Mouse (Mus musculus) C2C12 (cell line): ENCODE data around the gene Iah1. TPM values are rescaled to one million over a fixed set of nuclear protein-coding genes. Genes with fewer than 3 reads are reported as not detected.

ENCODE experiments used
- H3K27me3 ChIP-seq: one replicate; pipeline ENCODE4 v1.6.1; 2011; ENCODE audit not compliant: control insufficient read depth, insufficient read depth, insufficient read length
- H3K36me3 ChIP-seq: one replicate; pipeline ENCODE4 v1.6.1; 2011; ENCODE audit not compliant: control insufficient read depth, insufficient read depth
- H3K4me3 ChIP-seq: one replicate; pipeline ENCODE4 v1.5.1; 2011; ENCODE audit warnings: mild to moderate bottlenecking, control low read depth; ENCODE audit not compliant: poor library complexity, insufficient read depth, severe bottlenecking
- H3K79me2 ChIP-seq: one replicate; pipeline ENCODE4 v1.6.1; 2011; ENCODE audit not compliant: control insufficient read depth, insufficient read depth
- H3K79me3 ChIP-seq: one replicate; pipeline ENCODE4 v1.6.1; 2011; ENCODE audit warnings: low read depth, control low read depth
- H3ac ChIP-seq: one replicate; pipeline ENCODE3; 2011; ENCODE audit warnings: low read depth; ENCODE audit not compliant: control insufficient read depth, insufficient read length
- CEBPB ChIP-seq: IDR thresholded peaks from one replicate; pipeline ENCODE4 v1.6.1; 2011; ENCODE audit warnings: low read depth, mild to moderate bottlenecking, control low read depth, moderate library complexity
- CTCF ChIP-seq: IDR thresholded peaks from one replicate; pipeline ENCODE4 v1.5.1; 2011; ENCODE audit not compliant: control insufficient read depth, insufficient read depth, insufficient read length
- FOSL1 ChIP-seq: IDR thresholded peaks from one replicate; pipeline ENCODE4 v1.8.0; 2011; ENCODE audit warnings: mild to moderate bottlenecking, low read length; ENCODE audit not compliant: poor library complexity, insufficient read depth, severe bottlenecking
- MAX ChIP-seq: IDR thresholded peaks from one replicate; pipeline ENCODE4 v1.6.1; 2011; ENCODE audit warnings: mild to moderate bottlenecking, control low read depth
- MYOD1 ChIP-seq: IDR thresholded peaks from one replicate; pipeline ENCODE4 v1.6.1; 2011; ENCODE audit warnings: low read depth; ENCODE audit not compliant: control insufficient read depth, insufficient read length
- MYOG ChIP-seq: IDR thresholded peaks from one replicate; pipeline ENCODE4 v1.6.1; 2011; ENCODE audit not compliant: control insufficient read depth, insufficient read length; ENCODE audit errors: extremely low read depth
- USF1 ChIP-seq: IDR thresholded peaks from one replicate; pipeline ENCODE4 v1.6.1; 2011; ENCODE audit warnings: low read depth, mild to moderate bottlenecking, control low read depth, moderate library complexity
- polyA plus RNA-seq: library from polyadenylated mRNA; unstranded; fragments of >200 nt; fragmentation: generic; extraction: Trizol; gene quantifications from one replicate; pipeline ENCODE4 v1.2.1, GENCODE M21; 2012; ENCODE audit warnings: missing spikeins

Iah1 gene
- polyA plus RNA-seq, 1 experiment: 33.1 TPM

GRCm38 (mm10) chr12:21321170-21321569 lies 5.0 kb downstream of the Iah1 start:
- no peak for TF ChIP-seq USF1
- no peak for TF ChIP-seq MAX
- TF ChIP-seq CEBPB: no peak
- TF ChIP-seq MYOG: no peak
- no peak for TF ChIP-seq MYOD1
- TF ChIP-seq CTCF: no peak
- H3K36me3 ChIP-seq: peaks cover 23% of the 10 kb centered on the region
- no peak overlapping the region for H3K4me3 ChIP-seq
- no peaks in the 10 kb centered on the region for H3K79me3 ChIP-seq
- no peak overlapping the region for H3ac ChIP-seq
- H3K79me2 ChIP-seq: no peaks in the 10 kb centered on the region
- no peaks in the 10 kb centered on the region for H3K27me3 ChIP-seq

GRCm38 (mm10) chr12:21322296-21322695 lies 6.1 kb downstream of the Iah1 start:
- H3K4me3 ChIP-seq: no peak overlapping the region
- H3K27me3 ChIP-seq: no peaks in the 10 kb centered on the region
- H3K79me3 ChIP-seq: no peaks in the 10 kb centered on the region
- peaks cover 23% of the 10 kb centered on the region for H3K36me3 ChIP-seq
- H3K79me2 ChIP-seq: no peaks in the 10 kb centered on the region
- no peak overlapping the region for H3ac ChIP-seq
- TF ChIP-seq MAX (no peak), MYOG (no peak), FOSL1 (no peak), CTCF (no peak), CEBPB (no peak), USF1 (no peak)

DNA sequence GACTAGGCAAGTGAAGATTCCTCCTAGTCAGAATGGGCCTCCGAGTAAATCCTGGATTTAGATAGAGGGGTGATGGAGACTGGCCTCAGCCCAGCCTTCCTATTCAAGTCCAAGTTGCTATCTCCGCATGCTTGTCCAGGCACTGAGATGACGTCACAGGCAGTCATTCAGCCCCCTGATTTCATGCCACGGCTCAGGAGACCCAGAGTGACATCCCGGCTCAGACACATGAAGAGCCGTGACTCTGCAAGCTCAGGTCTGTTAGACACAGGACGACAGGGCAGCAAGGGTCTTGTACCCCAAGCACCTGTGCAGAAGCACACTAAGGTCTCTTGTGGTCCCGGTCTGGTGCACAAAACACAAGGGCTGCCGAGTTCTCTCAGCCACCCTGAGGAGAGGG lies 6.7 kb downstream of the Iah1 start:
- Histone ChIP-seq H3K36me3 (peaks cover 25% of the 10 kb centered on the region), H3K79me2 (no peaks in the 10 kb centered on the region), H3ac (no peak overlapping the region), H3K79me3 (no peaks in the 10 kb centered on the region), H3K4me3 (no peak overlapping the region), H3K27me3 (no peaks in the 10 kb centered on the region)
- TF ChIP-seq MYOD1: no peak
- TF ChIP-seq MYOG: no peak
- TF ChIP-seq USF1: no peak
- TF ChIP-seq FOSL1: no peak
- no peak for TF ChIP-seq CEBPB
- no peak for TF ChIP-seq MAX
- TF ChIP-seq CTCF: no peak

GRCm38 (mm10) chr12:21324101-21324500 lies 7.9 kb downstream of the Iah1 start:
- no peaks in the 10 kb centered on the region for H3K79me3 ChIP-seq
- TF ChIP-seq CTCF (no peak), MYOG (no peak), MAX (no peak), FOSL1 (no peak), MYOD1 (no peak), USF1 (no peak)
- no peak overlapping the region for H3K4me3 ChIP-seq
- H3K36me3 ChIP-seq: peaks cover 27% of the 10 kb centered on the region
- no peak overlapping the region for H3ac ChIP-seq
- no peaks in the 10 kb centered on the region for H3K79me2 ChIP-seq
- no peaks in the 10 kb centered on the region for H3K27me3 ChIP-seq

DNA sequence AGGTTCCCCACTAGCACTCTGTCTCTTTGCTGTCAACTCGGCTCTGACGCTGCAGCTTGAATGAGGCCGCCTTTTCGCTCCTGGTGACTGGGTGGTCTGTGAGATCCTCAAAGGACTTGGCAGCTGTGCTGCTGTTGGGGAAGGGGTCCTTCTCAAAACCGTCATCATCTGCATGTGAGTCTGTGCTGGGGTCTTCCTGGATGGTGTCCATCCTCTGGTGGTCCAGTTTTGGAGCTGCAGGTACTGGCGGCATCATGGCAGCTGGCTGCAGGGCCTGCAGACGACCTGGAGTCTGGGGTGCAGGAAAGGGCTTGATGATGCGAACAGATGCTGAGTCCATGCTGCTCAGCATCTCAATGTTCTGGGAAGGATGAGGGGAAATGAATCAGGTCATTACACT lies 9.1 kb downstream of the Iah1 start:
- H3K79me3 ChIP-seq: no peaks in the 10 kb centered on the region
- H3ac ChIP-seq: no peak overlapping the region
- no peaks in the 10 kb centered on the region for H3K79me2 ChIP-seq
- no peak overlapping the region for H3K4me3 ChIP-seq
- H3K27me3 ChIP-seq: no peaks in the 10 kb centered on the region
- H3K36me3 ChIP-seq: peaks cover 35% of the 10 kb centered on the region
- TF ChIP-seq MAX: no peak
- no peak for TF ChIP-seq CEBPB

DNA sequence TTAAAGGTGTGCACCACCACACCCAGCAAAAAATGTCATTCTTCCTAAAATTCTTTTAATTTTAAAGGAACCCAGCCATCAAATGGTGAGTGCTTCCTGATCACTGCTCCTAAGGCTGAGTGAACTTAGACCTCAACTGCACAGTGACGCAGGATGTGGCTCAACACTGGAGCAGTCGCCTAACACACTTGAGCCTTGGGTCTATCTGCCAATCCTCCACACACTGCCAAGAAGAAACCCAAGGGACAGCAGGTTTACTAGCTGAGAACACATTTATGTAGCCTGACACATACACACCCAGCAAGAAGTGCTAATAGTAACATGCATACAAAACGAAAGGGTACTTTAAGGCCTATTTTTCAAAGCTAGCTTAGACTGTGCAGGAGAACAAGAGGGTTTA lies 10.1 kb downstream of the Iah1 start:
- TF ChIP-seq MAX (no peak), CEBPB (no peak), USF1 (no peak), MYOG (no peak), CTCF (no peak), MYOD1 (no peak), FOSL1 (no peak)
- Histone ChIP-seq H3K27me3 (no peaks in the 10 kb centered on the region), H3K4me3 (no peak overlapping the region), H3K79me2 (no peaks in the 10 kb centered on the region), H3K79me3 (no peaks in the 10 kb centered on the region), H3ac (no peak overlapping the region), H3K36me3 (peaks cover 35% of the 10 kb centered on the region)
